Mouse (Mus musculus) cerebellum, adult 9-10 months (tissue): ENCODE data around the gene Ubr2.
A peak's percentile ranks its signal among the peaks of the same experiment; 100 is the strongest.

ENCODE experiments used
- DNase-seq: peaks from one replicate; pipeline ENCODE4 v3.0.0; 2022

Gene Ubr2

DNA sequence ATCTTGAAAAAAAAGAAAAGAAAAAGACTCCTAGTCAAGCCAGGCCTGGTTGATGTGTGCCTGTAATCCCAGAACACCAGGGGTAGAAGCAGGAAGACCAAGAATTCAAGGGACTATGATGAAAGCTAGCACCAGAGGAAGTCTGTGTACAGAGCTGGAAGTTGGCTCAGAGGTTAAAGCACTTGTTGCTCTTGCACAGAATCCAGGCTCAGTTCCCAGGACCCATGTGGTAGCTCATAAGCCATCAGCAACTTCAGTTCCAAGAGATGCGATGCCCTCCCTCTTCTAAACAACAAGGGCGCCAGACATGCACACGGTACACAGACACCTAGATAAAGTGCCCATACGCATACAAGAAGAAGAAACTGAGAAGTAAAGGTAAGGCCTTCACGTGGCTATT lies 8.0 kb downstream of the Ubr2 start:
- peak; percentile 27 for DNase-seq

DNA sequence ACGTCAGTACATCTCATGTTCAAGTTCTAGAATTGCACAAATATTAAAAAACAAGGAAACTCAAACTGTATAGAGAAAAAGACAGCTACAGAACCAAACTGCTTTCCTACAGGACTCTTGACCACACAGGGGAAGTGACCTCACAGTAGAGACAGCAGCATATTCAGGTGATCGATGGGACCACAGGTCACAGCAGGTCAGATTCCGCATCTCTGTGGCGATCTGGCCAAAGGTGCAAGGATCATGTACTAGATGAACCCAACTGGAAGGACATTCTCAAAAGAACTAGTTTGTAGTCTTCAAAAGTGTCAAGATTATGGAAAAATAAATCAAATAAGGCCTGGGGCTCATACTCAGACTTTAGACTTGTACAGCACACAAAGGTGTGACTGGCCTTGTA lies 11.5 kb downstream of the Ubr2 start:
- no peak for DNase-seq

DNA sequence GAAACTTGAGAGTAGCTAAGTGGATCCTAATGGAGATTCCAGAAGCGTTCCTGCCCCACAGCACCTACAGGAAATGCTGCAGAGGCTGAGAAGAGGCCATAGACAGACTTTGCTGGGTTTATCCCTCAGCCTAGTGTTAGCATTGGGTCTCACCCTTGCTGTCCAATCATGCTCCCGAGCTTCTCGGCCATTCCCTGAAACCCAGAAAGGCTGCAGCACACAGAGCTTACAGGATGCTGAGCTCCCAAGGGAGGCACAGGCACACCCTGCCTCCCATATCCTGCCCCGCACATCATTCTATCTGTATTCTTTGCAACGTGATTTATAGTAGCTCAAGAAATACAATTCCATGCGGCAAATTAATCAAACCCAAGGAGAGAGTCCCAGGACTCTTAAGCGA lies 13.9 kb downstream of the Ubr2 start:
- no peak for DNase-seq

DNA sequence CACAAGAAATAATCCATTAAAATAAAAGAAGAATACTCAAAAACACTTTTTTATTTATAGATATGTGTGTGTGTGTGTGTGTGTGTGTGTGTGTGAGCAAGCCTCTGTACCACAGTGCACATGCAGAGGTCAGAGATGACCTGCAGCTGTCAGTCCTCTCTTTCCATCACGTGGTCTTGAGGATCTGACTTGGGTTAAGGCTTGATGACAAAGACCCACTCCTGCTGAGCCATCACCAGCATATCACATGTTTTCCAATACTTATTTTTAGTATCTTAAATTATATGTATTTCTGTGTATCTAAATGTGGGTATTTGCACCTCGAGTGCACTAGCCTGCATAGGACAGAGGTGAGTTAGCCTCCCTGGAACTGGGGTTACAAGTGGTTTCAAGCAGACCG lies 14.7 kb downstream of the Ubr2 start:
- no peak for DNase-seq

DNA sequence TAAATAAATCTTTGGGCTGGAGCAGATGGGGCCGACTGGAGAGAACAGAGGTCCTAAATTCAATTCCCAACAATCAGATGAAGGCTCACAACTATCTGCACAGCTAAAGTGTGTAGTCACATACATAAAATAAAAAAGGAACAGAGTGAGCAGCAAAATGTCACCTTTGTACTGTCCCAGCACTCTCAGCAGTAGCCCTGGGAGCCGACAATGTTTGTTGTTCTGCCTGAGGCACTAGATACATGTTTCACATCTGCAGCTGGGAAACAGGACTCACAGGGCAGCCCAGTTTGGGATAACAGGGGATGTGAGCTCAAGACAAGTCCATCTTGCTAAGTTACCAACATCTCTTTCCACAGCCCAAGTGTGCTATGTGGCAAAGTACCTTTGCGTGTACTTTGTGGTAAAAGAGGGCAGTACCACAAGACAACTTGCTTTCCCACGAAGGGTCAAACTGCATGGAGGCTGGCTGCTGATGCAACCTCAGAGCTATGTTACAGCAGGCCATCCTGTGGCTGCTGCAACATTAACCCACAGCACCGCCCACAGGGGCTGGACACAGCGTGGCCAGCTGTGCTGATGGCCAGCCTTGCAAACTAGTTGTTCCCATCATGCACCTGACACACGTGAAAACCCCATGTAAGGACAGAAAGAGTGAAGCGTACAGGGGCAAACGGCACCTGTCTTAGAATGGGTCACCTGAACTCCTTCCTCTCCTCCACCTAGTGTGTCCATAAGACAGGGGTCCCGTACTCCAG lies 15.5 kb downstream of the Ubr2 start:
- DNase-seq: no peak

DNA sequence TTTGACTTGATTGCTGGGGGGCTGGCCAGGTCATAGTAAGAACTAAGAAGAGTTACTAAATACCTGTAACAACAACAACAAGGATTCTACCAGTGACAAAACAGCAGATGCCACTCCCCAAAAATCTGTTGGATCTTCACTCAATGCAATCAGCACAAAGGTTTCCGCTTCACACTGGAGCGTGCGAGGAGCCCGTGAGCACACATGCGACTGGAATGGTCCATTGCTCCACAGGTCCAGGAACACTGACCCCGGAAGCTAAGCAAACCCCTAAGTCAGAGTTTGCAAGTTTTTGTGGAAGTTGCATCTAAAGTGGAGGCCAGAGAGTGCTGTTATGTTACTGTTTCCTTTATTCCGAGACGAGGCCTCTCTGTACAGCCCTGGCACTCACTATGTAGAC lies 16.7 kb downstream of the Ubr2 start:
- DNase-seq: no peak

DNA sequence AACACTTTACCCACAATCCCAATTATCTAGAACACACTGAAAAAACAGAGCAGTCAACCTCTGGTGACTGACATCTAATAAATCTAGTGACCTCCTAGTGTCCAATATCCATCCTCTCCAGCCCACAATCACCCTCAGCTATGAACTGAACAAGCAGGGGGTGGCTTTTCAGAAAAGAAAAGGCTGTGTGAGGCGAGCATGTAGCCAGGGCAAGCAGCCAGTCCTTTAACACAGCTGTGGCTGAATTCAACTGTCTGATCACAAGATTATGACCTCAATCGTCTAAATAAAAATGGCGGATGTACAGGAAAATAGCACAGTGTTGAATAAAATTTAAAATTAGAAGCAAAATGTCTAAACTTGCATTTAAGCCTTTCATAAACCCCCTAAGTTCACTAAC lies 22.7 kb downstream of the Ubr2 start:
- DNase-seq: no peak

DNA sequence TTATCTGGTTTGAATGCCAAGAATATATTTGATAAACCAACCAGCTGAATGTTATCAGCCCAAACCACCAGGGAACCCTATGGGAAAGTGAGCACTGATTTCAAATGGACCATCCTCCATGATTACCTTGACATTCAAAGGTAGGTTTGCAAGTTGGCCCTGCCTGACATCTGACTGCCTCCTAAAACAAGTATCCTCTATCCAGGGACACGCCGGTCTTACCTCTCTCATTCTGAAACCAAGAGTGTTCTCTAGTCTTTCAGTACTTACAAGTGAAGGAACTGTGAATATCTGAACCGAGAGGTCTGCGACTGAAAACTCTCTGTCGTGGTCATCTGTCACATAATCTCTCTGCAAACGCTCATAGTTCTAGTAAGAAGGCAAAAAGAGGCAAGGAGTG lies 30.3 kb downstream of the Ubr2 start:
- DNase-seq: no peak

DNA sequence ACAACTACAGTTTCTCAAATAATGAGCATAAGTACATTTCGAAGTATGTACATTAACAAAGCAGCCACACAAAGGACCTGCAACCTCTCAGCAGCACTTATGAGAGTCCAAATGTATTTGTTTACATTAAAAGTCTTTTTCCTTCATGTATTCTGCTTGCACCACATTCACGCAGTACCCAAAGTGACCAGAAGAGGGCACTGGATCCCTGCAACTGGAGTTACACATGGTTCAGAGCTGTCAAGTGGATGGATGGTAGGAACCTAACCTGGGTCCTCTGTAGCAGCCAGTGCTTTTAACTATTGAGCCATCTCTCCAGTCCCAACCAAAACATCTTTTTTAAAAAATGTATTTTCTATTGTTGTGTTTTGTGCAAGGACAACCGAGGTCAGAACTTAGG lies 35.2 kb downstream of the Ubr2 start:
- peak; percentile 48 for DNase-seq

DNA sequence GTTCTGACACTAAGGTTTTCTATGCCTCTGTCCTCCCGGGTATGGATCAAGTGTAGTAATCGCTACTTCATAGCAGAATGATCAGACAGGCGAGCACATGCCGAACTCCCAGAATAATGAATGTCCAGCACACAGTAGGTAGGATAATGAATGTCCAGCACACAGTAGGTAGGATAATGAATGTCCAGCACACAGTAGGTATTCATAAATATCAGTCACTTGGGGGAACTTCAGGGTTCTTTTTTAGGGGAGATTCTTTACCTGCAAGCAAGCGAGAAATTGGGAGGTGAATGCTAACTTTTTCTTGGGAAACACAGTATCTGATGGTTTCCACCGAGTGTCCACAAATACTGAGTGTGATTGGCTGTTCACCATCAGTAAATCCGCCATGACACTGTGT lies 37.8 kb downstream of the Ubr2 start:
- DNase-seq: no peak

DNA sequence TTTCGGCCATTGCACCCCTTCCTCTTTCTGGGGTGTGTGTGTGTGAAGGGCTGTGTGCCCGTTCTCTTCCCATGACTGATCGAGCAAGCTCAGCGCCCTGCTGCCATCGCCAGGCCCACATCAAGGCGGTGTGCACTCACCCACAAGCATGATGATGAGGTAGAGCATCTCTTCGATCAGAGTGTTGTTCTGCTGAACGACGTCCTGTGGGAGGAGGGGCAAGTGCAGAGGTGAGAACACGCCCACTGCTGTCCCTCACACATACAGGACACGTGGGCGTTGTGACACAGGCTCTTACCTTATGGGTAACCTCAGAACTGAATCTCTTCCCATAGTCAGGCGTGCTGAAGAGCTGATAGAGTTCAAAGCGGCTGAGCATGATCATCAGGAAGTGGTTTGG lies 43.5 kb downstream of the Ubr2 start:
- no peak for DNase-seq

DNA sequence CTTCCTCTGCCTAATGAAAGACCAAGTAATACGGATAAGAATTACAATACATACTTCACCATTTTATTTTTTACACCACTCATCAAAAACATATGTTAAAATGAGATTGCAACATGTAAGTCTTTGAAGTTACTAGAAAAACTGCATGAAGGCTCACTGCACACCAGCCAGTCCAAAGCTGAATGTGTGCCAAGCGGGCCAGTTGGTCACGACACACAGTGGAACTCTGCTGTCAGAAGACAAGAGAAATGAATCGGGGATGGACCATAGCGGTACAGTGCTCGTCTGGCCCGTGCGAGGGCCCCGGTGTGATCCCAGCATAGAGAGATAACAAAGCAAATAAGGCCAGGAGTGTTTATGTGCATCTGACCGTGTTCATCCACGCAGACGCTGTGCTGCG lies 47.2 kb downstream of the Ubr2 start:
- DNase-seq: peak; percentile 16

DNA sequence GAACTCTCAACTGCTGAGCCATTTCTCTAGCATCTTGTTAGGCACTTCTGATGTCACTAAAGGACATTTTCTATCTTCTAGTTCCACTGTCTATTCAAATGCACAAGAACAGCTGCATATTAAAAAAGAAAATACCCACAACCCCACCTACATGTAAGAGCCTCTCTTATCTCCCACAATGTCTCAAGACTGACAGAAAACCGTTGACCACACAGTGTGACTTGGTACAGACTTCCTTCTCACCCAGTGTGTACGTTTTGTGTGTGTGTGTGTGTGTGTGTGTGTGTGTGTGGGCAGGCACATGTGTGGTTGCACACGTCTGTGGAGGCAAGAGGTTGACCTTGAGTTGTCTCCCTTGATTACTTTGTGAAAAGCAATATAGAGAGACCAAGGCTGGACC lies 48.2 kb downstream of the Ubr2 start:
- no peak for DNase-seq

DNA sequence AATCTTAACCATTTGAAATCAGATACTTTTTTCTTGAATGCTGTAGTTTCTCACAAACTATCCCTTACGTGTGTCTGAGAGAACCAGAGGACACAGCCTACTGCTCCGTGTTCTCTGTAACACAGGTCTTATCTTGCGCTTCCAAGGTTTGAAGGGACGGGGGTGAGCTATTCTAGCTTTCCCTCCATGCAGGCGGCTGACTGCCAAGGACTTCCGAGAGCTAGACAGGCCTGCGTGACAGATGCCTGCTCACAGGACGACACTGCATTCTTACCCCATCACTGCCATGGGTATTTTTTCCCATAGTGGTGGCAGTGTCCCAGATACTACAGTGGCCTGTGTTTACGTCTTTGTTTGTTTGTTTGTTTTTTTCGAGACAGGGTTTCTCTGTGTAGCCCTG lies 50.1 kb downstream of the Ubr2 start:
- DNase-seq: no peak

DNA sequence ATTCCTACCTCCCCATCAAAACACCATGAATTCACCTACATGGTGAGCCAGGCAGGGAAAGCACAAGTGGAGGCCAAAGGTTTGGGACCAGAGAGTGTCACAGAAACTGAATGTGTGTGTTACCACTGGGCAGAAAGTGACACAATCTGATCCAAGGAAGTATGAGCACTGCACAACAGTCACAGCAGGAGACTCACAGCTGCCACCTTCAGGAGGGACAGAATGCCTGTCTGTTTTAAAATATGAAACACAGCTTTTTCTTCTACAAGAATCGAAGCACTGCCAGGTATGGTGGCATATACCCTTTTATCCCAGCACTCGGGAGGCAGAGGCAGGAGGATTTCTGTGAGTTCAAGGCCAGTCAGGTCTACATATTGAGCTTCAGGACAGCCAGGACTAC lies 52.3 kb downstream of the Ubr2 start:
- no peak for DNase-seq

DNA sequence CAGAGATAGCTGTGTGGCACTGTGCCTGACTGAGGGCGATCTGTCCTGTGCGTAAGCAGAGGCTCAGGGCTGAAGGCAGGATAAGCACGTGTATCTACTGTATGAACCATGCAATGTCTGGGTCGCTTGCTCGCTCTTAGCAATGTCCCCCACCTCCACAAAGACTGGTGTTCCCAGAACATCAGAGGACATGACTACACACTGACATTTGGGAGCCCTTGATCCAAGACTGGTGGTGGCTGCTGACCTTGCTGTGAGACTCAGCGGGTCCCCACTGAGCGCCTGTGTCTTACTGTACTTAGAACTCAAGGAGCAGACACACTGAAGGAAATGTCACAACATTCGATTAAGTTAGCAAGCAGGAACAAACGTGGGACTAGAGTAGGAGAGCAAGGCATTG lies 64.1 kb downstream of the Ubr2 start:
- DNase-seq: no peak

DNA sequence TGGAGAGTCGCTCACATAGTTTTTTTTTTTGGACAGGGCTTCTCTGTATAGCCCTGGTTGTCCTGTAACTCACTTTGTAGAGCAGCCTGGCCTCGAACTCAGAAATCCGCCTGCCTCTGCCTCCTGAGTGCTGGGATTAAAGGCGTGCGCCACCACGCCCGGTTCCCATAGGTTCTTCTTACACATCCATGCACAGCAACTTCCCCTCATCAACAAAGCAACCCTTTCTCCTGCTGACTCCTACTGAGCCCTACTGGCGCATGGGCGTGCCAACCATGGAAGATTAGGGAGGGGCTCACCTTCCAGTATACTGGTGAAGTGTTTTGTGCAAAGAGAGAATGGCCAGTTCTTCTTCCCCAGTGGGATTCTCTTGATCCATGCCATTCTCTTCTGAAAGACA lies 67.9 kb downstream of the Ubr2 start:
- DNase-seq: no peak

DNA sequence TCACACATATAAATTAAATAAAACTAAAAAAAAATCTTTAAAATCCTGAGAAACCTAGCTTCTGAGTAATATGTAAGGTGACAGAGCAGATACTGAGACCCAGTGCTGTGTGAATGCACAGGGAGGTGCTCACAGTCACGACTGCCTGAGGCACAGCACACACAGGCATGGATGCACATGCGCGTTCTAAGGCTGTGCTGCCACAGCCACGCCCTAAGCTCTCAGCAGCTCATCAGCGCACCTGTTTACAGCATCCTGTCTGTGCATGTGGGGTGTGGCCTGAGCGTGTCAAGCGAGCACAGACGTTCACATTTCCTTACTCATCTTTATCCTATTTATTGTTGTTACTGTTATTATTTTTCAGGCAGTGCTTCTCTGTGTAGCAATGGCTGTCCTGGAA lies 69.9 kb downstream of the Ubr2 start:
- no peak for DNase-seq

DNA sequence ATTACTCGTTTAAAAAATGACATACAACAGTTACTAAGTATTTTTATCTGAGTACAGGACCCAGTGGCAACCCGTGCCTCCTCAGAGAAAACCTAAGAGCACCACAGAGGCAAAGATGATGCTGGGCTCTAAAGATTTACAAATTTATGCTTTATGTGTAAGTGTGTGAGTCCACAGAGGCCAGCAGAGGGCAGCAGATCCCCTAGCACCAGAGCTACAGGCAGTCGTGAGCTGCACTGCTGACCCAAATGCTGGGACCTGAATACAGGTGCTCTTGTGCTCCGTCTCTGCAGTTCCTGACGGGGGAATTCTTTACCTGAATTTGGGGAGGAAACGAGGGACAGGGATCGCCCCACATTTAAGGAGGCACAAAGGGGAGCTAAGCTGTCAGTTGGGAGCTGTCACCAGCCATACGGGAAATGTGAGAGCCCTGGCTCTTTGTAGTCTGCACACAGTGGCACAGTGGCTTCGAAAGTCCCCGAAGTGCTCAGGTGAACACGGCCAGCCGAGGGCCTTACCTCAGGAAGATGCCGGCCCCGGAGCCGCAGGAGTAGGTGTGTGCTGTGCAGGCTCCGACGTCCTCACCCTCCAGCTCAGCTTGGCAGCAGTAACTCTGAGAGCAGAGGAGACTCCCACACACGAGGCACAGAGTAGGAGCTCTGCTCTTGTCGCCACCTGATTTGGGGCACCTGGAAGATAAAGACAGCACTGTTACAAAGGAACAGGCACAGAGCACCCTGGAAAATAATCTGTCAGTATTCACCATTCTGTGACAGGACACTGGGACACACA lies 76.6 kb downstream of the Ubr2 start:
- peak; percentile 36 for DNase-seq

DNA sequence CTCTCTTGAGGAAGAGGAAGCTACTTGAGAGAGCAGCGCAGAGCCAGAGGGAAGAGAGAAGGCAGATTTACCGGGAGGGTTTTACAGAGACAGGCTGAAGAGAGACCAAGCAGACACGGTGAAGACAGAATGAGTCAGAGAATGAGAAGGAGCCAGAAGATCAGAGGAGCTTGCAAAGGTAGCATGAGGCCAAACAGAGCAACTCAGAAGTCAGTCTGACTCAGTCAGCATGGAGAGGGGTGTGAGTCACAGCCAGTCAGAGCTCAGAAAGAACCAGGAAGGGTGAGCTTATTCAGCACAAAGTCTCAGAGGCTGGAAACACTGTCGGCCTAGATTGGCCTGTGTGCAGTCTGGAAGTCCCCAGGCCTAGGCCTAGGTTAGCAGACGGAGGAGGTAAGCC lies 77.4 kb downstream of the Ubr2 start:
- DNase-seq: no peak

DNA sequence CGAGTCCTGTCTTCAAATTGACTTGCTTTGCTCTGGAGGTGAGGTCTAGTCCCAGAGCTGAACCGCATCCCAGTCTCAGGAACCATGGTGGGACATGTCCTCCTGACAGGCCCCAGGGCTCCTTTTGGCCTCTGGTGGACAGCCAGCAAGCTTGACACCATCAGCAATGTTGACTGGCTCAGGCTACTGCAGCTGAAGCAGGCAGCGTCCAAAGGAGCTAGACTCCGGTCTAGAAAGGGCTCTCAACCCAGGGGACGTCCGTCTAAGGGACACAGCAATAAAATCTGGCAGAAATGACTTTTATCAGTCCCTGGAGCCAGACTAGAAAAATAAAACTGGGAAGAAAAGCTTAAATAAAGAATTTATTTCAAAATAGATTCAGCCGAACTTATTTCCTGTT lies 80.5 kb downstream of the Ubr2 start:
- no peak for DNase-seq

DNA sequence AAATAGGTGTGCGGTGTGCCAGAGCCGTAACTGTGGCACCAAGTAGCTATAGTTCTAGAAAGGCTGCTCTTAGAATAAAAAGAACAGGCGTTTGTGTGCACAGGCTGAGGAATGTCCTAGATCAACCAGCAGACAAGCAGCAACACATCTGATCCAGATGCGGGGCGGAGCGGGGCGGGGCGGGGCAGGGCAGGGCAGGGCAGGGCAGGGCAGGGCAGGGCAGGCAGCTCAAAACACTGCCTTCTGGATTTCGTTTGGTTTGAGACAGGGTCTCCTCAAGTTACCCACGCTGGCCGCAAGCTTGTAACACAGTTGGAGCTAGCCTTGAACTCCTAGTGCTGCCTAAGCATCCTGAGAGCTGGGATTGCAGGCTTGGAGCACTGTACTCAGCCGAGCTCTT lies 81.1 kb downstream of the Ubr2 start:
- no peak for DNase-seq

DNA sequence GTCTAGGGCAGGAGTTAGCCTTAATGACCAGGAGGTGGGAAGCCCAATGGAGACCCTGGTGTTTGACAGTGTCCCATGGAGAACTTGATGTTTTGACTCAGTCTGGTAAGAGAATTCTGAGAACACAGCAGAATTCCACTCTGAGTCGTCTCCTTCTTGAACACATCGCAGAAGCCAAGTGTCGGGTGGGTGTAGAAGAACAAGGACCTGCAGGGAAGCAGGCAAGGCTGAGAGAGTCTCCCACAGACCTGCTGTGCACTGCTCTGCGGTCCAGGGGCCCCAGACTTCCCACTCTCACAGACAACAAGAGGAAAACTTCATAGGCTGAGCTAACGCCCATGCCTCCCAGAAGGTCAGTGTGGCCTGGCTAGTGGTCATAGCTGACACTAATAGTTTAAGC lies 82.6 kb downstream of the Ubr2 start:
- no peak for DNase-seq

DNA sequence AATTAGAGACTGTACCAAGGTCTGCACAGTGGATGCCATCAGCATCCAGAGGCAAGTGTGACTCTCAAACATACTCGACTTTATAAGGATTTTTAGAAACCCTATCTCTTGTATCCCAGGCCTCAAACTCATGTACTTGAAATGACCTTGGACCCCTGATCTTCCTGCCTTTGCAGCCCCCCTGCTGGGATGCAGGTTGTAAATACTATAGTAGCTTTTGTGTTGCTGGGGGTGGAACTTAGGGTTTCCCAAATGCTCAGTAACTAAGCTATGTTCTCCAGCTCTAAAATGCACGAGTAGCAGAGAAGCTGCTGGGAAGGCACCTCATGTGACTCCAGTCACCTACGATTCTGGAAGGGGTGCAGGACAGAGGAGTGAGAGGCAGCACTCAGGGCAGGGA lies 83.4 kb downstream of the Ubr2 start:
- no peak for DNase-seq

DNA sequence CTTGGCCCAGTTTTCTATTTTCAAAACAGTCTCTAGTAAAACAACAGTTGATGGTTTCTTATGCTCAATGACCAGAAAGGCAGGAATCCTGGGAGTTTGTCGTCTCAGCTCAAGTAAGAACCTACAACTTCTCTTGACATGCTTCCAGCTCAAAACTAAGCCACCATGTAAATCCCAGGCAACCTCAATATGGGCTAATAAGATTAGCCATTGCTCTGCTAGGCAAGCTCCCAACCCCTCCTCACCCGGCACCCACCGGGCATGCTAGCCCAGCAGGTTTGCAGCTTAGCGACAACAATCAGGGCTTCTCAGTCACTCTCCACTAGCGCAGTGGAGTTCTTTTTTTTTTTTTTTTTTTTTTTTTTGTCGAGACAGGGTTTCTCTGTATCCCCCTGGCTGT lies 84.2 kb downstream of the Ubr2 start:
- DNase-seq: no peak
